Mouse (Mus musculus) lung, adult 2 months (tissue): ENCODE results near the gene Sec23b.

Experiments
- CTCF ChIP-seq: fragments of 200-500 bp; IDR thresholded peaks from 2 replicates; pipeline ENCODE4 v1.5.1; 2011; ENCODE audit warnings: mild to moderate bottlenecking, low read length, control low read depth; ENCODE audit not compliant: insufficient read depth
- POLR2A ChIP-seq: fragments of 200-500 bp; IDR thresholded peaks from 2 replicates; pipeline ENCODE4 v1.6.1; 2011; ENCODE audit warnings: low read depth, mild to moderate bottlenecking, control low read depth, low read length, borderline replicate concordance; ENCODE audit errors: extremely low read depth

DNA sequence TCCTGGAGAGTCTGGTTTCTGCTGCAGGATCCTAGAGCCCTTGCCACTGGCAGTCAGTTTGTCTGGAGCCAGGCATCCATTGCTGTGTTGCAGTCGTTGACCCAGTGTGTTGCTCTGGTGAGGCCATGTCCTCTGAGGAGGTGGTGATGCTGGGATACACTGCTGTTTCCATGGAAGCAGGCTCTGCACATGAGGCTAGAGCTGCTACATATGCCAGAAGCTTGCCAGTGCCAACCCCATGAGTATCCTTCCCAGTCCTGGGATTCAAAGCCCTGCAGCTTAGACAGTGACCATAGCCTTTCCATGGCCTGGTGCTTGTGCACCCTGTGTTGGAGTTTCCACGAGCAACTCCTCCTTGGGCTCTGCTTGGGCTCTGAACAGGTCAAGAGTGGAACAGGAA is 77.5 kb downstream of the Sec23b start:
- TF ChIP-seq POLR2A (no peak), CTCF (no peak)
